Mouse (Mus musculus) CH12.LX (cell line): ENCODE data around the gene Clp1.

ENCODE experiments used
- CTCF ChIP-seq, 2 experiments: IDR thresholded peaks in 1 of 2; conservative IDR thresholded peaks in 1 of 2; 2 replicates each; pipeline ENCODE4 v1.5.1; 2011 to 2012; ENCODE audit warnings: low read depth in 2 of 2, low read length in 2 of 2, improper control_type of control experiment in 1 of 2, inconsistent platforms in 1 of 2, mild to moderate bottlenecking in 1 of 2, moderate library complexity in 1 of 2
- EP300 ChIP-seq: IDR thresholded peaks from 2 replicates; pipeline ENCODE4 v1.6.1; 2011; ENCODE audit warnings: low read length, improper control_type of control experiment
- MAX ChIP-seq: IDR thresholded peaks from 2 replicates; pipeline ENCODE4 v1.6.1; 2011; ENCODE audit warnings: low read length, improper control_type of control experiment
- POLR2A ChIP-seq: IDR thresholded peaks from 2 replicates; pipeline ENCODE4 v1.6.1; 2011; ENCODE audit warnings: low read depth, mild to moderate bottlenecking, improper control_type of control experiment, low read length
- TCF12 ChIP-seq: IDR thresholded peaks from 2 replicates; pipeline ENCODE4 v1.6.1; 2014; ENCODE audit warnings: low read depth, mild to moderate bottlenecking, inconsistent platforms, low read length, improper control_type of control experiment
- ZC3H11A ChIP-seq: IDR thresholded peaks from 2 replicates; pipeline ENCODE4 v1.6.1; 2012; ENCODE audit warnings: low read depth, mild to moderate bottlenecking, inconsistent platforms, low read length, improper control_type of control experiment
- ZNF384 ChIP-seq: IDR thresholded peaks from 2 replicates; pipeline ENCODE4 v1.6.1; 2012; ENCODE audit warnings: low read depth, low read length, improper control_type of control experiment, inconsistent platforms

GRCm38 (mm10) chr2:84677968-84678880 is 48.9 kb downstream of the Clp1 start, which contains the start of the genes Gm28635 and Med19:
- no peak for TF ChIP-seq EP300
- no peak for TF ChIP-seq CTCF (conservative IDR thresholded peaks at IDR 0.05 in 1 of 2, IDR thresholded peaks at IDR 0.05 in 1 of 2; ENCODE audit: low read depth in 2 of 2, low read length in 2 of 2)
- TF ChIP-seq POLR2A = peak; percentile 61; the same call in 1 of the 2 replicates
- no peak for TF ChIP-seq ZC3H11A
- TF ChIP-seq ZNF384 = no peak
- TF ChIP-seq TCF12 = peak; percentile 36
- TF ChIP-seq MAX = 0 out of 2 replicates have a peak, but pooled peaks have one; percentile 1
